Mouse (Mus musculus): ENCODE results near the gene Gm19345. TPM values are rescaled to one million over a fixed set of nuclear protein-coding genes. Genes with fewer than 3 reads are reported as not detected.

The Gm19345 gene
- polyA plus RNA-seq, 1 experiment from 2014 or later: 1.4 TPM

DNA sequence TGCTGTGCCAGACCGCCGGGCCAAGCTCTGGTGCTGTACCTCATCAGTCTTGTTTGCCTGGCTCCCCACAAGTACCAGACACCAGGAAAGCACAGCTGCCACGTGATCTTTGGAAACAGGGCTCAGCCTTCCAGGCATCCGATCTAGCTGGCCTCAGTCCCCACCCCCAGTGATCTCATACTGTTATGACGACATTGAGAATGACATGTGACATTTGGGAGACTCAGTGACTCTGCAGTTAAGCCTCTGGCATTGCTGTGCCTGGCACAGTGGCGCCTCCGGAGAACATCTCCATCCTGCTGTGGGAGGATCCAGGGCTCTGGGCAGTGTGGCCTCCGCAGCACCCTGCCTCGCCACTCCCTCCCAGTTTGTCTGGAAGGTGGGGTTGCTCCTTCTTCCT is 20.0 kb upstream of the Gm19345 start:
- ATAC-seq (ENCODE audit: low FRiP score, low read depth): no peak; the same call in 1 of the 2 replicates
- H3K4me1 ChIP-seq: 0 out of 2 replicates have a peak, but pooled peaks cover 3% of the 10 kb centered on the region
- H3K27ac ChIP-seq (replicated peaks): no peak overlapping the region
- no peaks in the 10 kb centered on the region for H3K9me3 ChIP-seq
- H3K4me3 ChIP-seq: no peak overlapping the region
- H3K27me3 ChIP-seq: peaks cover 9% of the 10 kb centered on the region; the same call in 1 of the 2 replicates
- no peak overlapping the region for H3K9ac ChIP-seq (replicated peaks)
- no peaks in the 10 kb centered on the region for H3K36me3 ChIP-seq
- no peak overlapping the region for H3K4me2 ChIP-seq (replicated peaks)
- WGBS: 55% methylated on average over 9 of the region's 9 CpGs

- no peak for ATAC-seq (ENCODE audit: low FRiP score, low read depth)
- 66% methylated on average over 3 of the region's 3 CpGs for whole genome bisulfite sequencing
Measured at GRCm38 (mm10) chr7:19834055-19834454, 17.7 kb upstream of the Gm19345 start.

GRCm38 (mm10) chr7:19836843-19837242 is 15.0 kb upstream of the Gm19345 start:
- H3K9me3 ChIP-seq: no peaks in the 10 kb centered on the region
- no peak overlapping the region for H3K27ac ChIP-seq (replicated peaks)
- no peak overlapping the region for H3K9ac ChIP-seq (replicated peaks)
- H3K4me1 ChIP-seq: no peaks in the 10 kb centered on the region
- H3K27me3 ChIP-seq: no peaks in the 10 kb centered on the region
- ATAC-seq (ENCODE audit: low FRiP score, low read depth): no peak
- H3K36me3 ChIP-seq: no peaks in the 10 kb centered on the region
- H3K4me2 ChIP-seq (replicated peaks): no peak overlapping the region
- WGBS: 66% methylated on average over 3 of the region's 3 CpGs
- H3K4me3 ChIP-seq: no peak overlapping the region

More at GRCm38 (mm10) chr7:19834055-19834454, 17.7 kb upstream of the Gm19345 start:
- Histone ChIP-seq H3K27ac (replicated peaks) (no peak overlapping the region), H3K9me3 (no peaks in the 10 kb centered on the region), H3K4me3 (no peak overlapping the region), H3K36me3 (no peaks in the 10 kb centered on the region), H3K4me2 (replicated peaks) (no peak overlapping the region), H3K4me1 (0 out of 2 replicates have a peak, but pooled peaks cover 3% of the 10 kb centered on the region), H3K9ac (replicated peaks) (no peak overlapping the region), H3K27me3 (peaks cover 9% of the 10 kb centered on the region; the same call in 1 of the 2 replicates)

DNA sequence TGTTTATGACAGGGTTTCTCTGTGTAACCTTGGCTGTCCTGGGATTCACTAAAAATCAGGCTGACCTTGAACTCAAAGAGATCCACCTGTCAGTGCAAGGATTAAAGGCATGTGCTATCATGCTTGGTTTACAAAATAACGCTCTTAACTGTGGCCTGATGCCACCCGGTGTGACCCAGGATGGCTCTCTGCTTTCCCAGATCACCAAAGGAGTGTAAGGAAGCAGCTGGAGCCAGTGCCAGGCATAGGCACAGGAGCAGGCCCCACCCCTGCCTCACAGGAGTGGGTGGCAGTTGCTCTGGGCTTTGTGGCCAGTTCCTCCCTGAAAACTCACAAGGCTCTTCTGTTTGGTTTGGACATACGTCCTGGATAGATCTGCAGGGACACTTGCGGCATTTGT is 11.4 kb upstream of the Gm19345 start:
- no peak overlapping the region for H3K9ac ChIP-seq (replicated peaks)
- H3K9me3 ChIP-seq: no peaks in the 10 kb centered on the region
- no peak for ATAC-seq (ENCODE audit: low FRiP score, low read depth)
- WGBS: 72% methylated on average over 4 of the region's 4 CpGs
- no peak overlapping the region for H3K27ac ChIP-seq (replicated peaks)
- no peak overlapping the region for H3K4me2 ChIP-seq (replicated peaks)
- no peak overlapping the region for H3K4me3 ChIP-seq
- peaks cover 24% of the 10 kb centered on the region for H3K27me3 ChIP-seq
- H3K36me3 ChIP-seq: no peaks in the 10 kb centered on the region
- no peaks in the 10 kb centered on the region for H3K4me1 ChIP-seq

GRCm38 (mm10) chr7:19840936-19841335 is 10.9 kb upstream of the Gm19345 start:
- H3K36me3 ChIP-seq: no peaks in the 10 kb centered on the region
- no peak overlapping the region for H3K4me3 ChIP-seq
- 73% methylated on average over 3 of the region's 3 CpGs for WGBS
- H3K9me3 ChIP-seq: no peaks in the 10 kb centered on the region
- no peaks in the 10 kb centered on the region for H3K4me1 ChIP-seq
- H3K4me2 ChIP-seq (replicated peaks): no peak overlapping the region
- no peak overlapping the region for H3K9ac ChIP-seq (replicated peaks)
- H3K27ac ChIP-seq (replicated peaks): no peak overlapping the region
- peaks cover 29% of the 10 kb centered on the region for H3K27me3 ChIP-seq
- ATAC-seq (ENCODE audit: low FRiP score, low read depth): no peak

DNA sequence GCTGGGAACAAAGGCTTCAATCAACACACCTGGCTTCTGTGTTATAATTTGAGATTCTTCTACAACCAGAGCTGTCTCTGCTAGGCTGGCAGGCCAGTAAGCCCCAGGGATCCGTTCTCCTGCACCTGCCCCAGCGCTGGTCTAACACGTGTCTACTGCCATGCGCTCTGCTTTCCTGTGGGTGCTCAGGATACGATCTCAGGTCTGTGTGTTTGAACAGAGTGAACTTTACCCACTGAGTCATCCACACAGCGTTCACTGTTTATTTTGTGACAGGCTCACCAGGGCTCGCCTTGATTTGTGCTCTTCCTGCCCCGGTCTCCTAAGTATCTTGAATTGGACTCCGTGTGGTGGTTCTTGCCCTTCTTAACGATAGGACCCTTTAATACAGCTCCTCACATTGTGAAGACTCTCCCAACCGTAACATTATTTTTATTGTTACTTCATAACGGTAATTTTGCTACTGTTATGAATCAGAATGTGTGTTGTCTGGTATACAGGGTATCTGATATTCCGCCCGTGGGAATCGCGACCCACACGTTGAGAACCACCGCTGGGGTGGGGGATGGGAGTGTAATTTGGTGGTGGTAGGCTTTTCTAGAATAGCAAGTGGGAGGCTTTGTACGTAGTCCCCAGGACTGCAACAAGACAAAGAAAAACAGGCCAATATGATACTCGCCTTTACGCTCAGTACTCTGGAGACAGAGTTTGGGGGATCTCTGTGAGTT is 10.0 kb upstream of the Gm19345 start:
- Histone ChIP-seq H3K36me3 (no peaks in the 10 kb centered on the region), H3K27ac (replicated peaks) (no peak overlapping the region), H3K4me2 (replicated peaks) (no peak overlapping the region), H3K4me3 (no peak overlapping the region), H3K9ac (replicated peaks) (no peak overlapping the region), H3K9me3 (no peaks in the 10 kb centered on the region), H3K4me1 (no peaks in the 10 kb centered on the region), H3K27me3 (peaks cover 34% of the 10 kb centered on the region)
- no peak for ATAC-seq (ENCODE audit: low FRiP score, low read depth)
- 86% methylated on average over 21 of the region's 21 CpGs for WGBS

GRCm38 (mm10) chr7:19842885-19843504 is 8.8 kb upstream of the Gm19345 start:
- 29% methylated on average over 19 of the region's 19 CpGs for WGBS
- Histone ChIP-seq H3K9ac (replicated peaks) (no peak overlapping the region), H3K36me3 (no peaks in the 10 kb centered on the region), H3K9me3 (no peaks in the 10 kb centered on the region), H3K27me3 (peaks cover 45% of the 10 kb centered on the region), H3K4me2 (replicated peaks) (no peak overlapping the region), H3K4me1 (no peaks in the 10 kb centered on the region), H3K4me3 (no peak overlapping the region), H3K27ac (replicated peaks) (no peak overlapping the region)
- ATAC-seq (ENCODE audit: low FRiP score, low read depth): no peak

GRCm38 (mm10) chr7:19843561-19843960 is 8.2 kb upstream of the Gm19345 start:
- Histone ChIP-seq H3K4me3 (no peak overlapping the region), H3K4me1 (no peaks in the 10 kb centered on the region), H3K27ac (replicated peaks) (no peak overlapping the region), H3K4me2 (replicated peaks) (no peak overlapping the region), H3K36me3 (no peaks in the 10 kb centered on the region), H3K27me3 (peaks cover 49% of the 10 kb centered on the region), H3K9me3 (no peaks in the 10 kb centered on the region), H3K9ac (replicated peaks) (no peak overlapping the region)
- 6% methylated on average over 11 of the region's 11 CpGs for WGBS
- ATAC-seq (ENCODE audit: low FRiP score, low read depth): peak; percentile 79

GRCm38 (mm10) chr7:19844521-19845171 is 7.2 kb upstream of the Gm19345 start:
- Histone ChIP-seq H3K9ac (replicated peaks) (no peak overlapping the region), H3K4me3 (no peak overlapping the region), H3K9me3 (no peaks in the 10 kb centered on the region), H3K4me1 (no peaks in the 10 kb centered on the region), H3K36me3 (no peaks in the 10 kb centered on the region), H3K4me2 (replicated peaks) (no peak overlapping the region), H3K27ac (replicated peaks) (no peak overlapping the region), H3K27me3 (peaks cover 52% of the 10 kb centered on the region)
- ATAC-seq (ENCODE audit: low FRiP score, low read depth): no peak
- WGBS: 66% methylated on average over 15 of the region's 15 CpGs

GRCm38 (mm10) chr7:19853526-19853925 is 1.7 kb downstream of the Gm19345 start:
- Histone ChIP-seq H3K4me1 (no peaks in the 10 kb centered on the region), H3K9ac (replicated peaks) (no peak overlapping the region), H3K4me3 (no peak overlapping the region), H3K9me3 (no peaks in the 10 kb centered on the region), H3K4me2 (replicated peaks) (no peak overlapping the region), H3K27me3 (peaks cover 26% of the 10 kb centered on the region), H3K36me3 (no peaks in the 10 kb centered on the region), H3K27ac (replicated peaks) (no peak overlapping the region)
- ATAC-seq (ENCODE audit: low FRiP score, low read depth): no peak
- 93% methylated on average over 20 of the region's 20 CpGs for WGBS

DNA sequence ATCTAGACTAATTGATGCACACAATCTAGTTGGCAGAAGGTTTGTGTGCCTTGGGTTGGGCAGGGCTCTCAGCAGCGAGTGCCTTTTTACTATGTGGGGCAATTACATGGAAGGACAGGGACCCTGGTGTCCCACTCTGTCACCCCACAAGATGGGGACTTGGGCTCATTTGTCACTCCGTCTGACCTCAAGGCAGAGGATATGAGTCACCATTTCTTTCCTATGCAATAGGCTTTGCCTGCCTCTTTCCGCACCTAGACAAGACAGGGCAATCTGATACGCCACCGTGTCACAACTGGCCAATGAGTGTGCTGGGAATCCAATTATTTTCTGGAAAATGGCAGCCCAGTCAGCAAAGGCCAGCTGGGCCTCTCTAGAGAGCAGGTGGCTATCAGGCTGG is 3.9 kb downstream of the Gm19345 start:
- Histone ChIP-seq H3K27ac (replicated peaks) (no peak overlapping the region), H3K4me3 (no peak overlapping the region), H3K9ac (replicated peaks) (no peak overlapping the region), H3K4me1 (no peaks in the 10 kb centered on the region), H3K27me3 (peaks cover 20% of the 10 kb centered on the region), H3K9me3 (no peaks in the 10 kb centered on the region), H3K36me3 (no peaks in the 10 kb centered on the region), H3K4me2 (replicated peaks) (no peak overlapping the region)
- ATAC-seq (ENCODE audit: low FRiP score, low read depth): no peak
- WGBS: 86% methylated on average over 5 of the region's 5 CpGs

DNA sequence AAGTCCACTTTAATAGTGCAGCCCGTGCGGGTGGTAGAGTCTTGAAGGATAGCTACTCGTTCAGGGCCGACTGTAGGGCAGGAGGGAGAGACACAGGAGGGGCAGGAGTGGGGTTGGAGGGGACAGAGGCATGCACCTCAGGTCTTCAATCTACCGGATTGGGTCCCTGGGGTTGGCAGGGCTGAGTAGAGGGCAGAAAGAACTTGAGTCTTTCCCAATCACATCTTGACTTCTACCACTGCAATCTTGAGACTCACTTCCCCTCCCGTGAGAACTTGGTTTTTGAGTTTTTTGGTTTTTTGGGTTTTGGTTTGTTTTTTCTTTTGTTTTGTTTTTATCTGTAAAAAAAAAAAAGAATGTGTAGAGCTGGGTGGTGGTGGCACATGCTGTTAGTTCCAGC is 4.5 kb downstream of the Gm19345 start:
- no peak overlapping the region for H3K4me3 ChIP-seq
- H3K4me2 ChIP-seq (replicated peaks): no peak overlapping the region
- no peaks in the 10 kb centered on the region for H3K4me1 ChIP-seq
- 84% methylated on average over 6 of the region's 6 CpGs for WGBS
- ATAC-seq (ENCODE audit: low FRiP score, low read depth): no peak
- H3K36me3 ChIP-seq: no peaks in the 10 kb centered on the region
- peaks cover 17% of the 10 kb centered on the region for H3K27me3 ChIP-seq
- no peaks in the 10 kb centered on the region for H3K9me3 ChIP-seq
- H3K27ac ChIP-seq (replicated peaks): no peak overlapping the region
- no peak overlapping the region for H3K9ac ChIP-seq (replicated peaks)
